Mouse (Mus musculus) layer of hippocampus, adult 9-11 months (tissue): Measurements from ENCODE around the gene Ankra2.

Experiments
- DNase-seq: peaks from one replicate; pipeline ENCODE4 v3.0.0; 2022

Gene Ankra2

DNA sequence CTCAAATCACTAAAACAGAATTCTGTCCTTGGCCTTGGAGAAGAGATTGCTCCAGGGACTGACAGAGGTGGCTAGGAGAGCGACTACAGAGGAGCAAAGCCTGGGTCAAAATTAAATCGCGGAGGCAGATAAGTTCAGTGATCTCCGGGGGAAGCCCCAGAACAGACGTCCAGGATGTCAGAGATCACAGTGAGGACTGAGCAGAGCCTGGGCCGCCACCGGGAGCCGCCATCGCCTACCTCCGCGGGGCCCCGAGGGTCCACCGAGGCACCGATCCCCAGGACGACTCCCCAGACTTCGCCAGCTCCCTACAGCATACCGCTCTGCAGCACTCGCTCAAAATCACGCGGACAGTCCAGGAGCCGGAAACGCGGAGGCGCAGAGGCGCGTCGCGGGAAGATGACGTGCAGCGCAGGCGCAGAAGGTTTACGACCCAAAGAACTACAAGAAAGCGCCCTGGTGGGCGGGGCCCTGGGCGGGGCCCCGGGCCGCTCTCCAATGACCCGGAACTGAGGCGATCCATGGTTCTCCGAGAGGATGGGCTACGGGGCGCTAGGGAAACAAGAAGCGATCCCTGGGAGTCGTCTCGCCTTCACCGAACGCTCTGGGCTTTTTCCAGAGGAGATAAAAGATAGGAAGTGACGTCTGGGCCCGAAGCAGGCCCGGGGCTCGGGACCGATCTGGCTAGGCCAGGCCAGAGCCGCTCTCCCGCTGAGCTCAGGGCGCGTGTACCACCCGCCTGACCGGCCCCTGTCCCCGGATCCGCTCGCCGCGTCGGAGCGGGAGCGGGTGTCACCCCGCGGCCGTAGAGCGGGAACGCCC lies at the start of gene Ankra2, which contains the start of gene Utp15:
Ankra2 (plus strand) TSS at position 439 of the 822 bp plus-strand sequence.
Utp15 (minus strand) TSS at position 406 of the 822 bp plus-strand sequence.
- peak; percentile 99 for DNase-seq

DNA sequence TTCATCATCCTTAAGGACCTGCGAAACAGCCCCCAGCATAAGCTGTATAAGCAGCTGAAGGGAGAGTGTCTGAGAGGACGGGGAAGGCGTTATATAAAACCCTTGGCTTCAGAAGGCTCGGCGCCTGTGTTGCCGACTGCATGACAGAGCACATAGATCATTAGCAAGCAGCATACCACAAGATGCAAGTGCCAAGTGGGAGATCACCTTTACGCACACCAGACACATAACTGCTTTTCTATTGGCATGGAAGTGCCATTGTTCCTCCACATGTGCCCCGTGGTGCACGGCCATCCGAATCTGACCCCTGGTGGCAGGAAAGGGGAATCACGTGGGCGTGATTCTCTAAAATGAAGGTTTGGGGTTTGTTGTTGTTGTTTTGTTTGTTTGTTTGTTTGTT lies 40.0 kb upstream of the Ankra2 start:
- DNase-seq, result no peak

DNA sequence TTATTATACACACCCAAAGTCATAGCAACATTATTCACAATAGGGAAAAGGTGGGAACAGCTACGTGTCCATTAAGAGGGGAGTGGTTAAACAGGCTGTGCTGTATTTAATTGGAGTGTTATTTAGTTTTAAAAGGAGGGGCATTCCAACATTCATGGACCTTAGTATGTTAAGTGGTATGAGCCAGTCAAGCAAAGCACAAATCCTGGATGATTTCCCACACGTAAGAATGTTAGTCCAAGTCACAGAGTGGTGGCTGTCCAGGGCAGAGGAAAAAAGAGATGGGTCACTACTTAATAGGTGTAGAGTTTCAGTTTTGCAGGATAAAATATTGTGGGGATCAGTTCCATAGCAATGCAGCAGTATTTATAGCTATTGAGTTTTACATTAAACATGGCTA lies 36.6 kb upstream of the Ankra2 start:
- no peak for DNase-seq

DNA sequence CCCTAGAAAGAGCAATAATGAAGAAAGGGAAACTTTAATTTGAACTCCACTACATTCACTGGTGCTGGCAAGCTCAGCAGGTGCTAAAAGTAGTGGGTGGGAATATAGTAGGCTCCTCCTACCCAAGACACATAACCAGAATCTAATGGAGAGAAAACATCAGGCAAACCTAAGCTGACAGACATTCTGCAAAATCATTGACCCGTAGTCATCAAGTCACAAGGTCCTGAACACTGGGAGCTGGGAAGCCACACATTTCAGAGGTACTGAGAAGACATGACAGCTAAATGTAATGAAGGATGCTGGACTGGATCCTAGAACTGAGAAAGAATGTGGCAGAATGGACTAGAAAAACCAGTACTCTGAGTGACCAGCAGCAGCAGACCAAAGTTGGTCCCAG lies 32.4 kb upstream of the Ankra2 start:
- no peak for DNase-seq

DNA sequence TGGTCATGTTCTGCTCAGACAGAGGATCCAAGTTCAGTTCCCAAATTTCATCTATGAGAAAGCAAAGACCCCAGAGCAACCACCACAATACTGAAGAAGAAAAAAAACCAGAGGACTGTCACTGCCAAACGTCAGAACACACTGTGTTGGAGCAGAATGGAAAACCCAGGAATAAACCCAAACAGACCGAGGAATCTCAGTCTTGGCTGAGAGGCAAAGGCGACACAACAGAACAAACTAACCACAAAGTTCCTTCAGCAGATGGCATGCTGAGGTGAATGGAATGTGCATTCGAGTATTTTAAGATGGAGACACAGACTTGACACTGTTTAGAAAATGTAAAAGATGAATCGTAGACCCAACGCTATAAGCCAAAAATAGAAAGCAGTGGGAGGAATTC lies 27.4 kb upstream of the Ankra2 start:
- peak; percentile 38 for DNase-seq

DNA sequence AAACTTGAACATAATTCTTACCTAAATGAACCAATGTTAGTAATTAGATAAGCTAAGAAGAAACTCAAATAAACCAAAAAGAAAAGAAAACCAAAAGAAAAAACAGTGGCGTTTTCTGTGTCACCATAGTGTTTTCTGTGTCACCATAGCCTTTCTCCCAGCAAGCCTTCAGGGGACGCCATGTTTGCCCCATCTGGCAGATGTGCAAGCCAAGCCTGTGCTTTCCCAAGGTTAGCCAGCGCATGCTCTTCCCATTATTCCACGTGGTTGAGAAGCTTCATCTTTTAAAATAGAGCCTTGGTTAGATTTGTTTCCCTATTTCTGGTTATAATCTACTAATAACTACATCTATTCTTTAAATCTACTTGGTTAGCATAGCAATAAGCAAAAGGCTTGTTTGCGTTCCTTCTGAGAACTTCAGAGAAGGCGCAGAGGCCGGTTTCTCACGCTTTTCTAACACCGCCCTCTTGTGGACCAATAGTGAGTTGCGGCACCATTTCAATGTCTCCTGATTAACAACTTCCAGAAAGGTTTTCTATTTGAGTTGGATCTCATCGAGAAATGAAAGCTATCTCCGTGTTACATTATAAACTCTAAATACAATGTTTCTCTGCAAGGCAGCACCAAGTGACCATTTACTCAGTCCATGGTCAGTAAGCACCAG lies 22.8 kb upstream of the Ankra2 start:
- peak; percentile 40 for DNase-seq

DNA sequence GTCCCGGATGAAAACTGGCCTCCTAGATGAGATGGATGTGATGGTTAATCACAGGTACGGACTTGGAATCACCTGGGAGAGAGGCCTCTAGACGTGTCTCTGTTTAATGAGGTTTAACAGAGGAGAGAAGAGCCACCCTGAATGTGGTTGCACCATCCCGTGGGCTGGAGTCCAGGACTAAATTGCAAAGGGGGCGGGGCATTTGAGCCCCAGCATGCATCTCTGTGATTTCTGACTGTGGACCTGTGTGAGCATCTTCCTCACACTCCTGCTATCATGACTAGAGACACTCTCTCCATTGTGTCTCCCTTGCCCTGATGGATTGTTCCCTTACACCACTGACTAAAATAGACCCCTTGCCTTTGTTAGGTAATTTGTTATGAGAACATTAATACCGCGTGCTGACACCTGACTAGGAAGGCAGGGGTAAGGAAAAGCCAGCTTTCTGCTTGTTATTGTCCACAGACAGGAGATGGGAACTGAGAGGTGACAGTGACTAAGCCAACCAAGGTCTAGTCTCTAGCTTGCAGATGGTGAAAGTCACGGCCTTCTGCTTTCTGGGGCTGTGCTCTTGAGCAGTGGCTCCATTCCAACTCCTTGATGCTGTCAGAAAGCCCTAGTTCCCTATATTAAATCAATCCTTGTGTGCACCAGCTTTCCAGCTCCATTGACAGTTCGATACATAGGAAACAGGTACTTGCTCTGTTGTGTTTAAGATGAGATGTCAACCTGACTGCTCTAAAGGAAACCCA lies 21.2 kb upstream of the Ankra2 start:
- no peak for DNase-seq

DNA sequence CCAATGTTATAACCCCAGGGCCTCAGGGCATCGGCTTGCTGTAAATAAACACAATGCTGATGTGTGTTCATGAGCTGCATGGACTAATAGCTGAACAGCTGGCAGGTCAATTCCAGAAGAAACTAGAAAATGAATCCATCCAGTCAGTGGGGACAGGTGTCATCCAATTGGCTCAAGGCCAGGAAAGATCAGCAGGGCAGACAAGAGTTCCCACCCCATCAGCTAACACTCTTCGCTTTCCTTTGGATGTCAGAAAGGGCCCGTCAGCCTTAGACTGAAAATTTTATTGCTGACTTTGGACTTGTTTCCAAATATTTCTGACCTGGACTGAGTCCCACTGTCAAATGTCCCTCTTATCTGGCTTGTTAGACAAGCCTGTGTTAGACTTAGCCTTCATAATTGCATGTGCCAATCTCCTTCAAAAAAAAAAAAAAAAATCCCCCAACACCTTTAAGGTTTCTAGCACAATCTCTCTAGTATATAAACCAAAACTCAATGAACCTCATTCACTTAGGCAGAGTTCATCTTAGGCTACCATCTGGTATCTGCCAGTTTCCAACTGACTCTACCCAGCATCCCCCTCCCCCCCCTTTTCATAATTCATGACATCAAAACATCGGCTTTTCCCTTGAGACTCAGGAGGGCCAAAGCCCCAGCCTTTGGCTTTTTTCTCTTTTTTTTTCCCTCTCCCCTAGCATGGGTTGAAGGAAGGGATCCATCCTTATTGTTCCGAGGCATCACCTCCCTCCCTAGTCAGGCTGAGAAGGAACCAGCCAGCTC lies 18.1 kb upstream of the Ankra2 start:
- DNase-seq, result no peak

DNA sequence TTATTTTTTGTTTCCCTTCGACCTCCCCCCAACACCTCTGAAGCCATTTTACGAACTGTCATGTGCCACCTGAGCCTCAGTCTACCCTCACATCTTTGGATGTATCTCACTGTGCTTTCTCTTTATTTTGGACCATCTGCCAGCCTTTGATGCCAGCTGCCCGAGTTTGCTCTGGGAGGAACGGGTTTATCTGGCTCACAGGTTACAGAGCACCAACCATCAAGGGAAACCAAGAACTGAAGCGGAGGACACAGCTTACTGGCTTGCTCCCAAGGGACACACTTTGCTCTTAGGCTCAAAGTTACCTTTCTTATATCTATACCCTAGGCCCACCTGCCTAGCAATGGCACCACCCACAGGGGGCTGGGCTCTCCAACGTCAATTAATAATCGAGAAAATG lies 17.5 kb upstream of the Ankra2 start:
- no peak for DNase-seq

DNA sequence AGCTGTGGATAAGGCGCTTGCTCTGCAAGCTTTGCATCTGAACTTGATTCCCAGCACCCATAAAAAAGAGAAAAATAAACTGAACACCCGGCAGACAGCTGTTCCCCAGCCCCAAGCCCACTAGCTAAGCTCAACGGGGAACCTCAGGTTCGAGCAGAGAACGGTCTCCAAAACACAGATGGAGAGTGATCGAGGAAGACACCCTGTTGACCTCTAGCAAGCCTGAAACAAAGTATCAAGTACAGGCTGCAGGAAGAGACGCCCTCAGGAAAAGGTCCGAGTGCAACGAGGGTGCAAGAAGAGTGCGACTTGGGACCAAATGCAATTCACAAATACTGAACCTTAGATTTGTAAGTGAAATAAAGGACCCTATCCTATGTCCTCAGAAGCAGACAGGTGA lies 13.3 kb upstream of the Ankra2 start:
- DNase-seq, result no peak

DNA sequence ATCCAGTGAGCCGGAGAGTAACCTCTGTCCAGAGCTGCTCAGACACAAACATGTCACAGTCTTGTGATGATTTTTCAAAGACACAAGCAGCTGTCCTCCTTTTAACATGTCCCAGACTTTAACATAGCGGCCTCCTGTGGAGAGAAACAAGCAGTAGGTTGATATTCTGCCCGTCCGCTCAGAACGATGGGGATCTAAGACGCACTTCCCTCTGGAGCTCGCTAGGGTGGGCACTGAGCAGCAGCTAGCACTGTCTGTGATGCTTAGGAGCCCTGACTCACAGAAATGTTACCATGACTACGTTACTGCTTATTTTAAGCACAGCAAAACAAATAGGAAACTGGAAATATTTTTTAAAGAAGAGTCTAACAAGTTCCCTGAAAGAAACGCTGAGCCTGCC lies 8.0 kb upstream of the Ankra2 start:
- peak; percentile 86 for DNase-seq

DNA sequence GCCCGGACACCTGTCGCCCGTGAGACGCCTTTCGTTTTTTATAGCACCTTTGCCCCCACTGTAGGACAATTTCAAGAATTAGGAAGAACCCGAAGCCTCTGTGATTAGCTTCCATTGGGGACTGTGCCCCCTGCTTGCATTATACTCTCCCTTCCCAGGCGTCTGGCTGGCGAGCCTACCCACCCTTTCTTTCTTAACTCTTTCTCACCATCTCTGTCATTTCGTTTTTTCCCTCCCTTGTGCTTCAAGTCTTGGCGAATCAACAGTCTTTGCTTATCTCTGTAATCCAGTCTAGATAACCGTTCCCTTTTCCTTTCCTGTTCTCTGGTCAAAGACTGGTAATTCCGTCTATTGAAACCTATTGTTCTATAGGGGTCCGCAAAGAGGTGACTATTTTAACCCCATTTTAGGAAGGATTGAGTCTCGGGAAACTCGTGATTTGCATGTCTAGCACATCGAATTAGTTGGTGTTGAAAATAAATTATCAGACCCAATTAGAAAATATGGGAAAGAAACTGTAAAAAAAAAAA lies 649 bp downstream of the Ankra2 start:
- no peak for DNase-seq

DNA sequence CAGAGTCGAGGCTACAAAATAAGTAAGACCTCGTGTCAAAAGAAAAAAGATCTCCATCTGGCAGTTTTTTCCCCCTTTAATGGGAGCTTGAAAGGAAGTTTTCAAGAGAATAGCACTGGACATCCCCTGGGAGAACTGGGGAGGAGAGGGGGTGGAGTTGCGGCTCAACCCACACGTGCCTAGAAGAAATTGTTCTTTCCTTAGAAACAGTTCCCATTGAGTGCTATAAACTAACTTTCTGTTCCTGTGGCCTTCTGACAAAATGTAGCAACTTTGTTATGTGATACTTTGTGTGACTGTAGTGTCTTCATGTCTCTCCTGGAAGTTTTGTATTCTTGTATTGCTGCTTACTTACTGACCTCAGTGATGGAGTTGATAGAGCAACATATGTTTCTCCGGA lies 1.2 kb downstream of the Ankra2 start:
- no peak for DNase-seq

DNA sequence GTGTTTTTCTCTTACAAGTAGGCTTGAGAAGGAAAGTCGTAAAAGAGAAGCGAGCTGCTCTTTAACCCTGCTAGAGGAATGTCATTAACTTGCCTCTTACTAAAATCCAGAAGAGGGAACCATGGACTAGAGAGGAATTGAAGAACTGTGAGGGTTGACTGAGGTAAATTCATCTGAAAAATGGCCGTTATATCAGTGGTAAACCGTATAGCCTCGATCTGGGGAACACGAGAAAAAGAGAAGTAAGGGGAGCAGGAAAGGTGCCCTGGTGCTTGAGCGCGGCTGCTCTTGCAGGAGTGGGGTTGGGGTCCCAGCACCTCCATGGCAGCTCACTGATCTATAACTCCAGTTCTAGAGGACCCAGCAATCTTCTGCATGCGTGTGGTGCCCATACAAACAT lies 11.1 kb downstream of the Ankra2 start:
- DNase-seq, result no peak

DNA sequence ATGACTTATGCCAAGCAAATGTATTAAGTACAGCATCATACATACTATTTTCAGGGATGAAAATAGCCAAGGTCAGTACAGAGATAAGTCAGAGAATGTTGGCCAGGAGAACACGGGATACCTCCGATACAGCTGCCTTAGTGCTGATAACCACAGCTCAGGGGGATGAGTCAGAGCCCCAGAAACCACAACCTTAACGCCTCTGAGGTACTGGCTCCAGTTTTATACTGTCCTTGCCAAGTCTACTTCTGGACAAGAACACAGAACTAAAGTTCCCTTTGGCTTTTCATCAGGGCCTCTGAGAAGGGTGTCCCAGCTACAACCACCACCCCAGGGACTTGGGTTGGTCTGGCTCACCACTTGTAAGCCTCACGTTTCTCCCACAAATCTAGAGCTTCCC lies 12.8 kb downstream of the Ankra2 start:
- no peak for DNase-seq

DNA sequence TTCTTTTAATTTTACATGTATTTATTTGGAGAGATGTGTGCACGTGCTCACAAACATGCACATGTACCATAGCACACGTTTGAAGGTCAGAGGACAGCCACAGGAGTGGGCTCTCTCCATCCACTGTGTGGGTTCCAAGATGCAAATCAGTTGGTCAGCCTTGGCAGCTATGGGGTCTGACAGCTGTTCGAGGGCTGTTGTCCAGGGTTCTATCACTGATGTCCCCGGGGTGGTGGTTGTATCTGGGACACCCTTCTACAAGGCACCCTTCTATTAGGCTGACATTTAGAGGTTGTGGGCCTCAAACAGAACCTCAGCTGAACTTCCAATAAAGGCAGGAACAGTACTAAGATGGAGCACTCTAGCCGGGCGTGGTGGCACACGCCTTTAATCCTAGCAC lies 13.4 kb downstream of the Ankra2 start:
- no peak for DNase-seq

DNA sequence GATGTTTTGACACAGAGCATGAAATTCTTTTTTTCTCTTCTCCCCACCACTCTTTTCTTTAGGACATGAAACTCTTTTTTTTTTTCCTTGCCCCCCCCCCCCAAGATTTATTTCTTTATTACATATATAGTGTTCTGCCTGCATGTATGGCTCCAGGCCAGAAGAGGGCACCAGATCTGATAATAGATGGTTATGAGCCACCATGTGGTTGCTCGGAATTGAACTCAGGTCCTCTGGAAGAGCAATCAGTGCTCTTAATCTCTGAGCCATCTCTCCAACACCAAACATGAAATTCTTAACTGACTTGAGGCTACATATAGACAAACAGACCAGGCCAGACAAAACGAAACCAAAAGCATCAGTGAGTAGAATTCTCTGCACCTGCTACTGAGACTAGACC lies 14.6 kb downstream of the Ankra2 start:
- no peak for DNase-seq

DNA sequence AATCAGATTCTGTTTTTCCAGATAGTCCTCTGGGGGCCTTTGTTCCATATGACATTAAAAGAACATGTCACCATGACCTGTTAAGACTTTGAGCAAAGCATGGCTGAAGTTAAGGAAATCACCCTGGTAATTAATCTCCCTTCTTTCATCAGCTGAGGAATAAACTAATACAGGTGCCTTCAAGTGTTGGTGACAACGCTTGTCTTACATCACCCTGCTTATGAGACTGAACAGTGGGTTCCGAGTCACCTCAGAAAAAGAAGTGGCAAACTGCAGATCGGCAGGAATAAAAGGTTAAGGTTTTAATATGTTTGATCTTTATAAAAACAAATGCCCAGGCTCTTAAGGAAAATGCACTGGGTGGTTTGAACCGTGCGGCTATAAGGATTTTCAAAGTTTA lies 16.8 kb downstream of the Ankra2 start, which contains the start of gene Gm21976:
Gm21976 (plus strand) TSS at position 202 of the 400 bp plus-strand sequence.
- no peak for DNase-seq

DNA sequence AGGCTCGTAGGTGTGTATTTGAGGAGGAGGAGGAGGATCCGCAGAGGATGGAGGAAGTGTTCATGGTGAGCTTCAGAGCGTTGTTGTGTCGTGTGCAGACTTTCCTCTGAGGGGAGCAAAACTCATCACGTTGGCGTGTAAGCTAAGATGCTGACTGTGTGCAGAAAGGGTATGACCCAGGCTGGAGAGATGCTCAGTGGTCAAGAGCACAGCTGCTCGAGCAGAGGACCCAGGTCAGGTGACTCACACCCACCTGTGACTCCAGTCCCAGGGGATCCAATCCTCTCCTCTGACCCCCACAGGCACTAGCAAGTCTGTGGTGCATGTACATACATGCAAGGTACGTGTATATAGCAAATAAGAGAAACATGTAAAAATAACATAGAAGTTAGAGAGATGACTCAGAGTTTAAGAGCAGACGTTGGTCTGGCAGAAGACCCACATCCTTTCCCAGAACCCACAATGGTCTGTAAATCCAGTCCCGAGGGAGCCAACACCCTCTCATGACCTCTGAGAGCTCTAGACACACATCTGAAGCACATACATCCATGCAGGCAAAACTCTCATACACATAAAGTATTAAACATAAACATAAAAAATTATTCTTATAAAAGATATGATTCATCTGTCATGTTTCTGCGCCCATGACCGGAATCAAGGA lies 18.2 kb downstream of the Ankra2 start:
- no peak for DNase-seq

DNA sequence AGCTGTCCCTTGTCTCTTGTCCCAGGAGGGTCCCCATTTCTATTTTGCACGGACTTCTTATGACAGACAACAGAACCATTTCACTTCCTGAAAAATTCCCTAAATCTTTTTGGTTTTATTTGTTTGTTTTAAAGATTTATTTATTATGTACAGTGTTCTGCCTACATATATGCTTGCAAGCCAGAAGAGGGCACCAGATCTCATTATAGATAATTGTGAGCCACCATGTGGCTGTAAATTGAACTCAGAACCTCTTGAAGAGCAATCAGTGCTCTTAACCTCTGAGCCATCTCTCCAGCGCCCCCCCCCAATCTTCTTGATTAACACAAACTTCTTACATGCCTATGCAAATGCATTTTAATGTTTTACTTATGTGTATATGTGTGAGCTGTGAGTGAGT lies 27.8 kb downstream of the Ankra2 start:
- no peak for DNase-seq

DNA sequence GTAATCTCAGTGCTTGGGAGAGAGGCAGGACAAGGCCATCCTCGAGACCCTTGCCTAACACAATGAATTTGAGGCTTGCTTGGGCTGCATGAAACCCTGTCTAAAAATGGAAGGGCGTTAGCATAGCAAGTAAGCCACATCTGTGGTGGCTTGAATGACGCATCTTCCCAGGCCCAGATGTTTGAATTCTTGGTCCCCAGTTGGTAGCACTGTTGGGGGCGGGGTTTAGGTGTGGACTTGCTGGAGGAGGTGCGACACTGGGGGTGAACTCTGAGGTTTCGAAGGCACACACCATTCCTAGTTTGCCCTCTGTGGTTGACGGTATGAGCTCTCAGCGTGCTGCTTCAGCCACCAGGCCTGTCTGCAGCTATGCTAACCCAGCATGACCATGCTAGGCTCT lies 28.8 kb downstream of the Ankra2 start:
- DNase-seq, result no peak

DNA sequence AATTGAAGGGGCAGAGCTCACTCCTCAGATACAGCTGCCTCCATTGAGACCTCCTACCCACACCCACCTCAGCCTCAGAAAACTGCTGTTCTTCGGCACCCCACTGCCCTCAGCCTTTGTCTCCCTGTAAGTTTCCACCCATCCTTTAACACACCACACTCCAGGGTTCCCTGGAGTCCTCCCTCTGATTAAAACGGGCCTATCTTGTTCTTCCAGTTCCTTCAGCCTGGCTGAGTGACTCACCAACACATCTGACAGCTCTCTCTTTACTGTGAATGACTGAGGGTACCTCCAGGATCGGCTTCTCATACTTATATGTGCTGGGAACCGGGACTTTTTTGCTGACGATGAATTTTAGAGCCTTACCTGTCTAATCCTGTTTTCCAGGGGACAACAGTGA lies 33.2 kb downstream of the Ankra2 start:
- DNase-seq, result no peak
